In the genomic region with DNA sequence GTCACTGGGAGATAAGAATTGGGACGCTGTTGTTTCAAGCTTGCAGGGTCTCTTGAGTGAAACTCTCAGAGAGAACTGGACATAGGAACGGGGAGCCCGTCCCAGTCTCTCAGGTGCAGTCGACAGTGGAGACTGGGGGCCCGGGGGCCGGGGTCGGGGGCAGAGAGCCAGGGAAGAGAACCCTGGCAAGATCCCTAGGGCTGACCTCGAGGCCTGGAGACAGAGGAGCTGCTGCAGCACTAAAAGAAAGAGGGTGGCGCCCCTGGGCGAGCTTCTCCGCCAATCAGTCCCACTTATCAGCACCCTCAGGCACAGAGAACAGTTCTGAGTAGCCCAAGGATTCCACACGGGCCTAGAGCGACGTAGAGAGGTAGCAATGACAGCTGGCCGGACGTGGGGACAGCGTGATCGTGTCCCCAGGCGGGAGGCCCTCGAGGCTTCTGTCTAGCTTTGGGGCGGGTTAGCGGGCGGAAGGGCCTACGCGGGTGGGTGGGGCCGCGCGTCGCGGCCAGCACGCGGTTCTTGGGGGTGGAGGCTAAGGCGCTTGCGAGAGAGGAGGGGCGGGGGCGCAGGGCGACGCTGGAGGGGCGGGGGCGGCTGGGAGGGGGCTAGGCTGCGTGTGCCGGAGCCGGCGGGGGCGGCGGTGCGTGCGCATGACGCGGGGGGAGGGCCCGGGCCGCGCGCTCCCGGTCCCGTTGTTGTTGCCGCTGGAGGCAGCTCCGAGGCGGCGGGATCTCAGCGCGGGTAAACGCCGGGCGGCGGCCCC, we compare ENCODE assay signal across 8 mouse cellular contexts. TPM values are rescaled to one million over a fixed set of nuclear protein-coding genes. Genes with fewer than 3 reads are reported as not detected.
DNase-seq lines count a peak whose midpoint lies in the region; ATAC-seq and TF ChIP-seq lines count a peak whose summit lies in the region.

No protein-coding gene starts in this region.

- H3K4me1 ChIP-seq in hindbrain, postnatal 0 days (ENCODE audit: insufficient read depth, low read length), result peaks cover 37% of the 10 kb centered on the region

- peak; percentile 83 for DNase-seq in adipocyte (ENCODE audit: low spot score)
- peak; percentile 80 to 85 for DNase-seq in cerebellum, postnatal 4 days (ENCODE audit: low spot score in 2 of 2)
- DNase-seq in gastrocnemius, adult 2 months, result peak; percentile 95
- DNase-seq in hindbrain, postnatal 0 days (ENCODE audit: low spot score), result peak; percentile 94
- DNase-seq in left cerebral cortex, postnatal 14 days (ENCODE audit: low spot score in 2 of 2), result peak; percentile 86 to 90
- DNase-seq in right cerebral cortex, postnatal 25 days, result peak; percentile 88
- peak; percentile 92 for DNase-seq in yolk sac, embryonic 10.5 days (ENCODE audit: low spot score)

- peak overlapping the region; percentile 92 for H3K9ac ChIP-seq in hindbrain, postnatal 0 days (replicated peaks; ENCODE audit: low read length)

- peak overlapping the region; percentile 98 for H3K4me2 ChIP-seq in hindbrain, postnatal 0 days (ENCODE audit: low read depth, low read length)

- peak overlapping the region; percentile 88 for H3K4me3 ChIP-seq in gastrocnemius, adult 2 months
- peak overlapping the region; percentile 87 for H3K4me3 ChIP-seq in hindbrain, postnatal 0 days (ENCODE audit: low read length)

- peak; percentile 78 for ATAC-seq in hindbrain, postnatal 0 days
- ATAC-seq in megakaryocyte-erythroid progenitor cell, adult 5-6 weeks (replicated peaks; ENCODE audit: low FRiP score, low TSS enrichment, poor library complexity, severe bottlenecking), result peak; percentile 64

- peak overlapping the region; percentile 96 for H3K27ac ChIP-seq in gastrocnemius, adult 2 months
- peak overlapping the region; percentile 90 for H3K27ac ChIP-seq in hindbrain, postnatal 0 days

- no peaks in the 10 kb centered on the region for H3K9me3 ChIP-seq in hindbrain, postnatal 0 days (ENCODE audit: low read length)

- TF ChIP-seq CTCF in gastrocnemius, adult 2 months (IDR thresholded peaks at IDR 0.05), result peak; percentile 18; the same call in 1 of the 2 replicates
- TF ChIP-seq CTCF in hindbrain, postnatal 0 days (IDR thresholded peaks at IDR 0.05; ENCODE audit: low read depth), result no peak

- H3K36me3 ChIP-seq in hindbrain, postnatal 0 days (ENCODE audit: insufficient read depth, low read length), result no peaks in the 10 kb centered on the region

- 2% methylated on average over 30 of the region's 66 CpGs for whole genome bisulfite sequencing in hindbrain, postnatal 0 days

- H3K27me3 ChIP-seq in hindbrain, postnatal 0 days (ENCODE audit: insufficient read depth, low read length), result no peaks in the 10 kb centered on the region

- intact Hi-C loops in gastrocnemius, adult 2 months (cut with DNase I), result loop anchor here (2.0 to 5.0 kb wide), 2 partner anchors 19 to 34 kb away; no protein-coding TSS in a partner anchor
- intact Hi-C loops in left cerebral cortex, postnatal 14 days (cut with DNase I), result no loop called here

RNA-seq across cellular contexts. Expression of gene Agap3, which starts 0.5 kb away (rescaled TPM):
- 10 to 100 TPM; 67.8 to 71.0 TPM for total RNA-seq in gastrocnemius, adult 2 months (2021)
- total RNA-seq in hindbrain, postnatal 0 days (2014; rRNA removed), result 277 and 287 TPM in 2 replicates
- polyA plus RNA-seq in hindbrain, postnatal 0 days (2015; fragmentation: Nextera tagmentation; extraction: Ambion mirVana), result 112 and 121 TPM in 2 replicates
- total RNA-seq in left cerebral cortex, postnatal 14 days (2021), result 100 to 1,000 TPM; 464 to 465 TPM
- total RNA-seq in megakaryocyte-erythroid progenitor cell, adult 5-6 weeks (2014; fragmentation: Nextera tagmentation), result 36.5 and 53.3 TPM in 2 replicates
- total RNA-seq in megakaryocyte-erythroid progenitor cell, adult 5-6 weeks (2017), result 21.7 and 33.3 TPM in 2 replicates

RNA-seq across cellular contexts. Expression of gene Tmub1, which starts 3.8 kb away (rescaled TPM):
- 10 to 100 TPM; 18.1 to 22.2 TPM for total RNA-seq in gastrocnemius, adult 2 months (2021)
- total RNA-seq in hindbrain, postnatal 0 days (2014; rRNA removed), result 74.6 and 78.4 TPM in 2 replicates
- 50.0 and 51.2 TPM in 2 replicates for polyA plus RNA-seq in hindbrain, postnatal 0 days (2015; fragmentation: Nextera tagmentation; extraction: Ambion mirVana)
- total RNA-seq in left cerebral cortex, postnatal 14 days (2021), result 10 to 100 TPM; 30.4 to 31.2 TPM
- 10.5 and 11.4 TPM in 2 replicates for total RNA-seq in megakaryocyte-erythroid progenitor cell, adult 5-6 weeks (2014; fragmentation: Nextera tagmentation)
- total RNA-seq in megakaryocyte-erythroid progenitor cell, adult 5-6 weeks (2017), result 5.6 and 6.2 TPM in 2 replicates

RNA-seq across cellular contexts. Expression of gene Fastk, which starts 6.4 kb away (rescaled TPM):
- total RNA-seq in gastrocnemius, adult 2 months (2021), result 100 to 1,000 TPM; 163 to 214 TPM
- 200 and 203 TPM in 2 replicates for total RNA-seq in hindbrain, postnatal 0 days (2014; rRNA removed)
- 99.2 and 101 TPM in 2 replicates for polyA plus RNA-seq in hindbrain, postnatal 0 days (2015; fragmentation: Nextera tagmentation; extraction: Ambion mirVana)
- 100 to 1,000 TPM; 110 to 120 TPM for total RNA-seq in left cerebral cortex, postnatal 14 days (2021)
- 101 and 135 TPM in 2 replicates for total RNA-seq in megakaryocyte-erythroid progenitor cell, adult 5-6 weeks (2014; fragmentation: Nextera tagmentation)
- total RNA-seq in megakaryocyte-erythroid progenitor cell, adult 5-6 weeks (2017), result 14.1 and 30.4 TPM in 2 replicates

RNA-seq across cellular contexts. Expression of gene Slc4a2, which starts 27.8 kb away (rescaled TPM):
- 10 to 100 TPM; 14.4 to 16.7 TPM for total RNA-seq in gastrocnemius, adult 2 months (2021)
- 41.5 and 44.4 TPM in 2 replicates for total RNA-seq in hindbrain, postnatal 0 days (2014; rRNA removed)
- 17.1 and 17.8 TPM in 2 replicates for polyA plus RNA-seq in hindbrain, postnatal 0 days (2015; fragmentation: Nextera tagmentation; extraction: Ambion mirVana)
- 10 to 100 TPM; 26.8 to 31.9 TPM for total RNA-seq in left cerebral cortex, postnatal 14 days (2021)
- 22.8 and 24.7 TPM in 2 replicates for total RNA-seq in megakaryocyte-erythroid progenitor cell, adult 5-6 weeks (2014; fragmentation: Nextera tagmentation)
- total RNA-seq in megakaryocyte-erythroid progenitor cell, adult 5-6 weeks (2017), result 15.5 and 16.4 TPM in 2 replicates

RNA-seq across cellular contexts. Expression of gene Cdk5, which starts 28.1 kb away (rescaled TPM):
- total RNA-seq in gastrocnemius, adult 2 months (2021), result 10 to 100 TPM; 10.6 to 11.8 TPM
- 81.0 and 87.7 TPM in 2 replicates for total RNA-seq in hindbrain, postnatal 0 days (2014; rRNA removed)
- polyA plus RNA-seq in hindbrain, postnatal 0 days (2015; fragmentation: Nextera tagmentation; extraction: Ambion mirVana), result 151 and 158 TPM in 2 replicates
- total RNA-seq in left cerebral cortex, postnatal 14 days (2021), result 100 to 1,000 TPM; 138 to 149 TPM
- total RNA-seq in megakaryocyte-erythroid progenitor cell, adult 5-6 weeks (2014; fragmentation: Nextera tagmentation), result 25.5 and 31.7 TPM in 2 replicates
- total RNA-seq in megakaryocyte-erythroid progenitor cell, adult 5-6 weeks (2017), result 15.0 and 26.5 TPM in 2 replicates

Comparison
In these comparisons a context has a peak if more than half of its experiments do, and no peak if none do; other contexts are left out.
1. Peak in every context shown above with its lines: DNase-seq, ATAC-seq, H3K4me3 ChIP-seq and H3K27ac ChIP-seq.